Mouse (Mus musculus) thymus, postnatal 25 days (tissue): Measurements from ENCODE around the gene Urah.

Source experiments
- DNase-seq: peaks from one replicate; pipeline ENCODE4 v3.0.0; 2022

Gene Urah

DNA sequence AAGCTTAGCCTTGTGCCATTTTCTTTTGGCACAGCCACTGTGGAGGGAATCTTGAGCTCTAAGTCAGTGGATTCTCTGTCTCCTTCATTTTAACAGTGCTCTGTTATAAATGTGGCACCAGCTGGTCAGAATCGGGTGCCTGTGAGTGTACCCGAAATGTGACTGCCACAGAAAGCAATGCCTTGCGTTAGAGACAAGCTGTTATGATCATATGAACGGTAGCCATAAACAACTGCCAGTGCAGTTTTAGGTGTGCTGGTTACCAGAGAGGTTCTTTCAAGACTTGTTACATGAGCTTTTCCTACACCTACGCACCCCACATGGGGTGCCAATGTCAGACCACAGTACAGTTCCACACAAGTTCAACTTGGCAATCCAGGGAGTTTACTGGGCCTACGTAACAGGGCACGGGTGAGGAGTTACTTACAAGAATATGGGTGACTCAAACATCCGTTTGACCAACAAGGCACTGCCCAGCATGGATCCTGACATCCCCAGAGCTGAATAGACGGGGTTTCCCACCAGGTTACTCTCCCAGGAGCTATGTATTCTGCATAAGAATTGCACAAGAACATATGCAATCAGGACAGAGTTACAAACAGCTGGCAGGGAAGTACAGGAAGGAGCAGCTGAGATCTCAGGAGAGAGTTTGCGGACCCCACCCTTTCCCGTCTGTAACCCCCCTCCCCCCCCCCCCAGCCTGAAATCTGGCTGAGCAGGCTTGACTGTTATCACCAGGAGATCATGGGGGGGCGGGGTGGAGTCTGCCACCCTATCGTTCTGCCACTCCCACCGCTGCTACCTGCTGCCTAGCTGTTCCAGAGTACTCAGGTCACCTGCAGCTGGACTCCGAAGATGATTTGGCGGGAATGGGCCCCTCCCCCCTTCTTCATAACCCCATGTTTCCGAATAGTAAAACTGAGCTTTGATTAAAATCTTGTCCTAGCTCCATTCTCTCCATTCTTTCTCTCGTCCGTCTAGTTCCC is 6.2 kb downstream of the Urah start:
- DNase-seq = no peak

DNA sequence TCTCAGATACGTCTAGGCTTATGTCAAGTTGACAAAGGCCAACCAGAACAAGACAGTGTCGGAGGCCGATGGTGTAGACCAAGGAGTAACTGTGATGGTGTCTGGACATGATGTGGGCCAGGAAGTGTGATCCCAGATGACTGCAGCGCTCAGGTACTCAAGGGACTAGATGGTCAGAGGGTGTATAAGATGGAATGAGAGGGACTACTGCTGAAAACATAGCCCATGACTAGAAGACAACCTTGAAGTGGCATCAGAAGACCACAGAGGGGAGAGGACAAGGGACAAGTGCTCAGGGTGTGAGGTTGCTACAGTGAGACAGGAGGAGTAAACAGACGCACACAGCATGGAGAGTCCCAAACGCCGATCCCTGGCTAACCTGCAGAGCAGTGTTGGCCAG is 9.0 kb downstream of the Urah start:
- DNase-seq = no peak

DNA sequence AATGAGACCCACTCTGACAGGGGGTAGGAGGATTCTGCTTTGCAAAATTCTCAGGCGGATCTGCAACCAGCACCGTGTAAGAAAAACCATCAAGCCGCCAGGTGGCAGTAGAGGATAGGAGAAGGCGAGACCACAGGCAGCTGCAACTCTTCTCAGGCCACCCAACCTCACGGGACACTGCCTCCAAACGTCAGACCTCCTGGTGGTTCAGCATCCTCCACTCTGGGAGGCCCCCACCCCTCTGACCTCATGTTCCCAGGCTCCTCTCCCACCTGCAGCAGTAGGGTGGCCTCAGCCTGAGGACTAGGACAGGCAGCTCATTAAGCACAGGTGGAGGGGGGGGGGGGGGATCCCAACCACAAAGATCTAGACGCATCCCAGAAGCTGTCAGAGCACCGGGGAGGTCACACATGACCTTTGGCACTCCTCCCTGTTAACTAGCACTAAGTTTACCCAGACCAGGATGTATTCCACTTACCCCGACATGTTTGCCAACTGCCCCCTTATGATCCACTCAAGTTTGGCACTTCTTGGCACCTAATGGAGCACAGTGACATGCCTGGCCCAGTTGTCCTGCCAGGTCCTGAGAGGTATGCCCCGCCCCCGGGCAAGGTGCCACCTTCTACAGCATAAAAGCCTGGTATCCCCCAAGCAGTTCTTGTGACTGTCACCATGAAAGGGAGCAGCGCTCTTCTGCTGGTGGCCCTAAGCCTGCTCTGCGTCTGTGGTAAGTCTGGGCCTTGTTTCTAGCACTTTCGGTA is 10.3 kb downstream of the Urah start, which contains the start of gene Scgb1c1:
Scgb1c1 (plus strand) TSS at position 643 of the 761 bp plus-strand sequence.
- DNase-seq = peak; percentile 90

DNA sequence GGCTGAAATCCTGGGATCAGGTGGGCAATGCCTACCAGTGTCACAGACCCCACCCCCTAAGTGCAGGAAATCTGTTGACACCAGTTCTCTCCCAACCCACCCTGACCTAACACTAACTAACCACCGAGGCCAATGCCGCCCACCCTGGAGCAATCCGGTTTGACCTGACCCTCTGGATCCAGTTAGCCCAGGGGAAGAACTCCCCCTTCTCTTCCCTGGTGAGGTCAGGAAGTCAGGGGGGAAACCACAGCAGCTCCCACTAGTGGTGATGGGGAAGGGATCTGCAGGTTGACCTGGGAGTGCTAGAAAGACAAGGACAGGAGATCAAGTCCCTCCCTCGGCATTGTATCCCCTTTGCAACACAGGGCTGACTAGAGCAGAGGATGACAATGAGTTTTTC is 10.9 kb downstream of the Urah start:
- DNase-seq = no peak

DNA sequence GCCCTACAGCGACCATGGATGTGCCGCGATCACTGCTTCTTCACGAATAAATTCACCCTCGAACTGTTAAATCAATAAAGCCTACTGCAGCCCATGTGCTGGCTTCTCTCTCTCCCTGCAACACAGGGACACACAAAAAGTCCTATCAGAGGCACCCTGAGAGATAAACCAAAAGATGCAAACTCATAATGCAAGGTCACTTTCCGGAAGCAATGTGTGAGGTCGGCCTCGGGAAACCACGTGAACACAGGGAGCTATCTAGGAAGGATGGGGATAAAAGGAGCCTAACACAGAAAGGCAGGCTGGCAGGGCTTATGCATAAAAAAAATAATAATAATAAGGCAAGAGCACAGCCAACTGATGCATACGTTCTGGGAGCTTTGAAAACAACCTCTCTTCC is 11.9 kb downstream of the Urah start:
- no peak for DNase-seq

DNA sequence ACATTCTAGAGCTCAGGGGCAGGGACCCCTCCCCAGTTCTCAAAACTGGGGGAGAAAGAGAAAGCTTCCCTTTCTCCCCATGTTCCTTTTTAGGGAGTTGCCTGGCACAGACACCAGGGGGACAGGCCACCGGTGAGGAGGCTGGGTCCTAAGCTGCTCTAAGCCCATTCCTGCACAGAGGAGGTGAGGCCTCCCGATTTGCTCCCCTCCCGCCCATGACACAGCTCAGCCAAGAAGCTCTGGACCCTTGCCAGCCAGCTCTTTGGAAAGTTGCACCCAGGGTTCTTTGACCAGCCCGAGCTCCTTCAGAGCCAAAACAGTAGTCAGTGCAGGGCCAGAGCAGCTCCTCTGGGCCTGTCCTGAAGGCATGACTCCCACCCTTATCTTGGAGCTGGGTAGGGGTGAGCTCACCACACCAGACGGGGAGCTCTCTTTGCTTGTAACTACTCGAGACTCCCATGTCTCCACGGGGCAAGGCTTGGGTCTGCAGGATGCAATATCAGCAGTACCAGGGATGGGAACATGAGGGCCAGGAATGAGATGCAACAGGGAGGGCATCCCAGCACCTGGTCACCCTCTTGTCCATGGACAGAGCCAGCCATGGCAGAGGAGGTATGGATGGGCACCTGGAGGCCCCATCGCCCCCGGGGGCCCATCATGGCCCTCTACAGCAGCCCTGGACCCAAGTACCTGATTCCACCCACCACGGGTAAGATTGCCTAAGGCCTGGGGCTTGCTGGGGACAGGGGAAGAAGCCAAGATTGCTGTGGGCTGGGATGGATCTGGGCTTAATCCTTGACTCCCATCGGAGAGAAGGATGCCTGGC is 13.2 kb downstream of the Urah start, which contains the start of gene Odf3:
Odf3 (plus strand) TSS at position 51 of the 826 bp plus-strand sequence.
- DNase-seq = no peak

DNA sequence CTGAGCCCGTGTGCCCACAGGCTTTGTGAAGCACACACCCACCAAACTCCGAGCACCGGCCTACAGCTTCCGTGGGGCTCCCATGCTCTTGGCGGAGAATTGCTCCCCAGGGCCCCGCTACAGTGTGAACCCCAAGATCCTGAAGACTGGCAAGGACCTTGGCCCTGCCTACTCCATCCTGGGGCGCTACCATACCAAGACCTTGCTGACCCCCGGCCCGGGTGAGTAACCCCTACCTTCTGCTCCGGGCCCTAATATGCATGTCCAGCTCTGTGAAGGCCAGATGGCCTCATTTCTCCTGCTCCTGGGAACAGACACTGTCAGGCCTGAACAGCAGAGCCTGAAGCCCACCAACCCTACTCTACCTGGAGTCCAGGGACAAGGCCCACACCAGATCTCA is 13.8 kb downstream of the Urah start:
- no peak for DNase-seq

DNA sequence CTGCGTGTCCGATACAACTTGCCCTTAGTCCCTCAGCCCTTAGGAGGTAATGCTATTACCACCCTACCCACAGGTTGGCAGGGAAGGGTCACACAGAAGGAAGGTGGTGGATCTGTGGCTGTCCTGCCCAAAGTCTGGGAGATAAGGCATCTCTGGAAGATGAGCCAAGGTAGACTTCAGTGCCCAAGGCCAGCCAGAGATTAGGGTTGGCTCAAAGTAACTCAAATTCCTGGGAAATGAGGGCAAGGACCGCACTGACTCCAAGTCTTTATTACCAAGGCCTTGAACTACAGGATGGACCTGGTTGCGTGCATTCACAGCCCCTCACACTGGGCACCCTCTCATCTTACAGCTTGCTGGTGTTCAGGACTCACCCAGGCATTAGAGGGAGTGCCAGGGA is 17.1 kb downstream of the Urah start:
- DNase-seq = no peak

DNA sequence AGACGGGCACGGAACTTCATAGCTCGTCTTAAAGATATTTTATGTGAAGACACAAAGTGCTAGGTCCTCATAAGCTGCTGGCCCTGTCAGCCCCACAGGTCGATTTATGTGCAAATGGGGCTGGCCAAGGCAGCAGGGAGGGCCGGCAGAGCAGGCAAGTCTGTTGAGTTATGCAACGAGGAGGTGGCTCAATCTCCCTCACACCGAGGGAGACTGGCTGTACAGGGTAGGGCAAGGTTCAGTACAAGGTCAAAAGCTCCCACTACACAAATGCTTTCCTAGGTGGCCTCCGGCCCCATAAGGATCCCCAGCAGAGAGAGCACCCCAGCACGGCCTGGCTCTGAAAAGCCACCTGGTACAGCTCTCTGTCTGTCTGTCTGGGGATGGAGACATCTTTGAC is 18.6 kb downstream of the Urah start:
- no peak for DNase-seq

DNA sequence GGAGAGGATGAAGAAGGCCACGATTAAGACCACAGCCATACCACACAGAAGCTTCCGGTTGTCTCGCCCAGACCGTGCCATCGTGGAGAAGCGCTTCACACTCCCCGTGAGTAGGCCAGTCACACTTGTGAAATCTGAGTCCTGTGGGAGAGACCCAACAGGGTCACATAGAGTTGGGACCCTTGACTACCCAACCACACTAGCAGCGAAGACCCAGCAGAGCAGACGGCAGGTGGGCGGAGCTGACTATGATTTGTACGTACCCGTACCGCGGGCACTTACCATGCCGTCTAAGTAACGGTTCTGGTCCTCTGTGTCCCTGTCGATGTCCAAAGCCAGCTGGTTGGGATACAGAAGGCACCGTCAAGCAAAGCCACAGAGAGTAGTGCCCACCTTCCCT is 19.7 kb downstream of the Urah start:
- no peak for DNase-seq

DNA sequence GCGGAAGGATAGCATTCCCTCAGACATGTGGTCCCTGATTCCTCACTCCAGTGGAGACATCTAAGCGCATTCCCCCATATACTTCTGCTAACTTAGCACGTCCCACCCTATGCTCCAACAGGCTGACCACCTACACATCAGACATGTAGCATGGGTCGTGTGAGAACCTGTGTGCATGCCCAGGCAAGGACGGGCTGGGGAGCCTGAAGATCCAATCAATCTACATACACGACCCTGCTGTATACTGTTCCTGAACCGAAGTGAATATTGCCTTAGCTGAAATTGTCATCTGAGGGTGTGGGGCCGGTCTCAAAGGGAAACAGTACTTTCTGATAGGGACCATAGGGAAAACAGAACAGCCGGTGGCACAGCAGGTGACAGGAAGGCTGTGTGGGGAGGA is 20.4 kb downstream of the Urah start:
- no peak for DNase-seq

DNA sequence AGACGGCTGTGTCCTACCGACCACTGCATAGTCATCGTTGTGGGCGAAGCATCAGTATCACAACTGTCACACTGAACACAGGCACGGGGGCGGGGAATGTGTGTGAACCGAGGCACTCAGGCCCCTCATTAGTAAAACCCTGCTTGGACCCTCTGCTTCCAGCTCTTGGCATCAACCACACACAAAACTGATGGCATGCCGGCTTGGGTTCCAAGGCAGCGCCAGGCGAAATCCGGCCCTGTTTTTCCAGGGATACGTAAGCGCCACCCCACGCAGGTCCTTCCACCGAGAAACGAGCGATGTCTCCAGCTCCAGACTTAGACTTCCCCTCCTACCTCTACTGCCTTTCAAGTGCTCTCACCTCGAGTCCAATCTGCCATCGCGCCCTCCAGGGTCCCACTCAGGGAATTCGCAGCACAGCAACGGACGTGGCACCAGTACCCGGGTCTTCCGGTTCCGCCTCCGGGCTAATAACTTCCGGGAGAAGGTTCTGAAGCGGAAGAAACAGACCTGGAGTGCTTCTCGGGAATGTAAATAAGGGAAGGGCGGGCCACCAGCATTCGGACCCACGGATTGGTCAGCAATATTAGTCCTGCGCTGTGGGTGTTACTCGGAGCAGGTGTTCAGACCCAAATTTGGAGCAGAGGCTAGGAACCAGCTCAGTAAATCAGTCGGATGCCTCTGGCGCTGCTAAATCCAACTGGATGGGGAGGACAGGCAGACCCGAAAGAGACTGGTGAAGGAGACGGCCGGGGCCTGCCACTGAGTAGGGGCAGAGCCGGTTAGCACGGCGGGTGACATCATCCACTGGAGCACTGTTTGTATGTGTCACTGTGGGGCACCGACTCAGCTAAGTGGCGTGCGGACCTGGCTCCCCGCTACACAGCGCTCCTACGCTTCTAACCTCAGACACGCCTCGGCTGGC is 21.3 kb downstream of the Urah start, which contains the start of gene Gm45785:
Gm45785 (minus strand) TSS at position 472 of the 925 bp plus-strand sequence.
- peak; percentile 57 for DNase-seq

DNA sequence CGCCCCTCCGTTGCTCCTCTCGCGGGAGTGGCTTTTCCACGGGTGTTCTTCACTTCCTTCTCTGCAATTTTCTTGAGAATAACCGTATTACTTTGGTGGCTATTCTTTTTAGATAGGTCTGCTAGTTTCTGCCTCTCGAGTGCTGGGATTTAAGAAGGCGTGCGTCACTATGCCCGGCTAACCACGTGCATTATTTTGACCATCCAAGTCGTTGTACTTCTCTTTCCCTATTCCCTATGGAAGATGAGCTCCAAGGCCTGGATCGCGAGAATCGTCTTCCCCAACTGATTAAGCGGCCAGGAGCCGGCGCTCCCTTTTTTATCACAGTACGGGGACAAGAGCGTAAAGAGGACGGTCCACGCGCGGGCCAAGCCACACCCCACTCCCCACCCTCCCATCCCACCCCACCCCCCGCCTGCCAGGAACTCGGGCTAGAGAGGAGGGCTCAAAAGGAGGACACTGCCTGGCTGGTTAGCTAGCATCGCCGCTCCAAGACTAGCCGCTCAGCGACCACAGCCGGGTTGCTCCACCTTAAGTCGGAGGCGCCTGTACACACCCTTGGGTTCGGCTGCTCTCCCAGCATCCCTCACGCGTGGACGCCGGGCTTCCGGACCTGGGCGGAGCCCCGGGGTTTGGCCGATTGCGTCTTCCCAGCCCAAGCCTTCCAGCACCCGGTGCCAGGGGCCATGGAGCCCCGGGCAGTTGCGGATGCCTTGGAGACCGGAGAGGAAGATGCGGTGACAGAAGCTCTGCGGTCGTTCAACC is 22.1 kb downstream of the Urah start, which contains the start of gene Ric8a:
Ric8a (plus strand) TSS at position 173 of the 765 bp plus-strand sequence.
- DNase-seq = peak; percentile 87

DNA sequence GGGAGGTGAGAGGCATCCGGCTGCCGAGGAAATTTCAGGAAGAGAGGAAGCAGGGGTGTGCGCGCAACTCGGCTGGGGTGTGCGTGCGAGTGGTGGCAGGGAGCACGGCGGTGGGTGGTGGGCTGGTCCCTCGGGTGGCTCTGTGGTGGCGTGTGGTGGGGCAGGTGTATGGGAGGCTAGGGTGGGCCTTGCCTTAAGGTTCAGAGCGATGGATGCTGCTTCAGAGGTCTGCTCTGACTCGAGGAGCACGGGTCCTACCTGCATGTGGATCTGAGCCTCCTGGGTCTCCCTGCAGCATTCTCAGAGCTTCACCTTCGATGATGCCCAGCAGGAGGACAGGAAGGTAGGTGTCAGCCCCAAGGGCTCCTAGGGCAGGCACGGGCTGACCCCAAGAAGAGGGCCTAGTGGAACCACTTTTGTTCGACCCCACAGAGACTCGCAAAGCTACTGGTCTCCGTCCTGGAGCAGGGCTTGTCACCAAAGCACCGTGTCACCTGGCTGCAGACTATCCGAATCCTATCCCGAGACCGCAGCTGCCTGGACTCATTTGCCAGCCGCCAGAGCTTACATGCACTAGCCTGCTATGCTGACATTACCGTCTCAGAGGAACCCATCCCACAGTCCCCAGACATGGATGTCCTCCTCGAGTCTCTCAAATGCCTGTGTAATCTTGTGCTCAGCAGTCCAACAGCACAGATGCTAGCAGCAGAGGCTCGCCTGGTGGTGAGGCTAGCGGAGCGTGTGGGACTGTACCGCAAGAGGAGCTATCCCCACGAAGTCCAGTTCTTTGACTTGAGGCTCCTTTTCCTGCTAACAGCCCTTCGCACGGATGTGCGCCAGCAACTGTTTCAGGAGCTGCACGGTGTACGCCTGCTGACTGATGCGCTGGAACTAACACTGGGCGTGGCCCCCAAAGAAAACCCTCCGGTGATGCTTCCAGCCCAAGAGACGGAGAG is 23.0 kb downstream of the Urah start, which contains the start of gene Bet1l:
Bet1l (minus strand) TSS at position 28 of the 956 bp plus-strand sequence.
- no peak for DNase-seq

DNA sequence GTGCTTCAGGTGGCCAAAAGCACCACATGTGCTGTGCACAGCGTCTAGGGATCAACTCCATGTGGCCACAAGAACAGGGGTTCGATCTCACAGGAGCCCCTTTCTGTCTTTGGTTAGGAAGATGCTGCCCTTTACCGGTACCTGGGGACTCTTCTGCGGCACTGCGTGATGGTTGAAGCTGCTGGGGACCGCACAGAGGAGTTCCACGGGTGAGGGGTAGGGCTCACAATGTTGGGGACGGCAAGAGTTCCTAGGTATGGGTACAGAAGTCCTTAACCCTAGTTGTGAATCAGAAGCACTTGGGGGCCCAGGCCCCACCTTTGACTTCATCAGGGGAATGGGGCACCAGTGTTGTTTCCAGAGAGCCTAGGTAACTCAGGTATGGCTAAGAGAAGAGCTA is 23.9 kb downstream of the Urah start:
- DNase-seq = no peak

DNA sequence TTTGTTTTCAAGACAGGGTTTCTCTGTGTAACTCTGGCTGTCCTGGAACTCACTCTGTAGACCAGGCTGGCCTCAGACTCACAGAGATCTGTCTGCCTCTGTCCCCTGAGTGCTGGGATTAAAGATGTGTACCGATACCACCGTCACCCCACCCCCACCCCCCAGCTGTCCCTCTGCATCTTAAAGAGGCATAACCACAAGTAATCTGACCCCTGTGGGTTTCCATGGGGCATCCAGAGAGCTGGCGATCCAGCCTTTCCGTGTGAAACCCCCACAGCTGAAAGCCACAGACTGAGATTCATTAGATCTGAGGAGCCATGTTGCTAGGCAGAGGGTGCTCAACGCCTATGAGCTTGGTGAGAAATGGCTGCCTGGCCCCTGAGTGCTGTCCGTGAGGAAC is 25.2 kb downstream of the Urah start:
- DNase-seq = no peak

DNA sequence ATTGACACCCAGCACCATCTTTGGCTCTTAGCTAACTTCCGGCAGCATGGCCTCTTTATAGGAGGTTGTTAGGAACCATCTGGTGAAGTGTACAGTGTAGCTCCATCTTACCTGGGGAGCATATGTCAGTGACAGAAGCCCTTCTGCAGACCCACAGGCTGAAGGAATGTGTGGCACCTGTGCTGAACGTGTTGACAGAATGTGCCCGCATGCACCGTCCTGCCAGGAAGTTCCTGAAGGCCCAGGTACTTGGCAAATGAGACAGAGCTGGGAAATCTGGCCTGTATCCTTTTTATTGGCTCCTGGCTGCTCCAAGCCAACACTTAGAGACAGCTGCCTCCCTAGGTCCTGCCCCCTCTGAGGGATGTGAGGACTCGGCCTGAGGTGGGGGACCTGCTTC is 25.9 kb downstream of the Urah start:
- no peak for DNase-seq

DNA sequence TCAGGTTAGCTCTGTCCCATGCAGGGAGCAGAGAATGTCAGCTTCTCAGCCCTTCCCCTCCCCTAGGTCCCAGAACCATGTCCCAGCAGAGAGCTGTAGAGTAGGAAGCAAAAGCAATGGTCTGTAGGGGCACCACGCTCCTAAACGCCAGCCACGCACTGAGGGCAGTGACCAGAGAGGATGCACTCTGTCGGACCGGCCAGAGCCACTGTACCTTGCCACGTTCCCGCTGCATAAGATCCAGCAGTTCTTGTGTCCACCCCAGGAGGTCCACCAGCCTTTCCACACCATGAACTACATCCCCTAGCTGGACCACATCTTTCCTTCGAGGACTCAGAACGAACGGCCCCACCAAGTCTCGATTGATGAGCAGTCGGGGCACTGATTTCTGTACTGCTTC is 29.9 kb downstream of the Urah start:
- no peak for DNase-seq

DNA sequence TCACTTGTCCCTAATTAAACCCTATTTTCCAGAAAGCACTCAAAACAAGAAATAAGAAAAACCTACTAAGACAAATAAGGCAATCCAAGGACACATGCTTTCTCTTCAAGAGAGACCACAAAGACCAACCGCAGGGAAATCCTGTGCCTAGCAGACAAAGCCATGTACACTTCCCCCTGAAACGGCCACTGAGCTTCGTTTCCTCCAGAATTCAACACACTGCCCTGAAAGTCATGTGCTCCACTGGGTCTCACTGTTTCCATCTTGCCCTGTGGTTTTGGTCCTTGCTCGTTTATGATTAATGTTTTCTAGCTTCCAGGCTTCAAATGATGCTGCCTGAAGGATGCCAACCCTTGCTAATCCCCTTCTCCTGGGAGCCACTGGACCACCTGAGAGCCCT is 39.4 kb downstream of the Urah start:
- DNase-seq = no peak
